Mouse (Mus musculus) liver, adult 2 months (tissue): Measurements from ENCODE around the gene Antxr2.

Experiments
- CTCF ChIP-seq: fragments of 200-500 bp; IDR thresholded peaks from 2 replicates; pipeline ENCODE4 v1.5.1; 2011; ENCODE audit warnings: low read depth, low read length, control low read depth
- POLR2A ChIP-seq: fragments of 200-500 bp; IDR thresholded peaks from 2 replicates; pipeline ENCODE4 v1.6.1; 2011; ENCODE audit warnings: low read length, control low read depth; ENCODE audit not compliant: insufficient read depth; ENCODE audit errors: extremely low read depth

DNA sequence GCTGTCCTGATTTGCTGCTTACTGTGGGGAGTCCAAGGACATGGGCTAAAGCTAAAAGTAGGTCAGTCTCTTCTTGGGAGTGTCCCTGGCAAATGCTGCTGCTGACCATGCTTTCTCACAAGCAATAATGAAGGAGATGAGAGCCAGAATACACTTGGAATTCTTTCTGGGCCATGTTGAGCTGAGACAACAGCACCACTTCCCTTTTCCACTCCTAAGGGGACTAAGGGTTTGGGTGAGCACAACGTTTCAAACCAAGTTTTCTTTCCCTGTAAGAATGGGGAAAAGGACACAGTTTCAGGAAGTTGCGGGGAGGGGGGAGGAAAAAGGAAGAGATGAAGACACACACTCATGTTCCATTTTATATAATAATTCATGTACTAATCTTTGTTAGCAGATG lies 3.4 kb upstream of the Antxr2 start:
- no peak for TF ChIP-seq CTCF
- TF ChIP-seq POLR2A, result no peak
